Mouse (Mus musculus): ENCODE measurements around the gene Igsf21.

GRCm38 (mm10) chr4:140086192-140086591 is 160.4 kb downstream of the Igsf21 start:
- no peak for TF ChIP-seq CTCF (IDR thresholded peaks at IDR 0.05; ENCODE audit: borderline replicate concordance, extremely low read depth, insufficient read depth, insufficient read length)
- TF ChIP-seq POLR2A (IDR thresholded peaks at IDR 0.05; ENCODE audit: borderline replicate concordance, extremely low read depth, insufficient read depth, insufficient read length, poor library complexity, severe bottlenecking), result no peak
